Mouse (Mus musculus): Measurements from ENCODE around the gene Ppard. TPM values are rescaled to one million over a fixed set of nuclear protein-coding genes. Genes with fewer than 3 reads are reported as not detected.
"Not testable (repeated sequence)": the region's sequence is repeated elsewhere in the genome, so short reads cannot be mapped to it uniquely, and the experiment has no call there.

The Ppard gene
- polyA plus RNA-seq, 1 experiment from 2014 or later, result 3.6 TPM

DNA sequence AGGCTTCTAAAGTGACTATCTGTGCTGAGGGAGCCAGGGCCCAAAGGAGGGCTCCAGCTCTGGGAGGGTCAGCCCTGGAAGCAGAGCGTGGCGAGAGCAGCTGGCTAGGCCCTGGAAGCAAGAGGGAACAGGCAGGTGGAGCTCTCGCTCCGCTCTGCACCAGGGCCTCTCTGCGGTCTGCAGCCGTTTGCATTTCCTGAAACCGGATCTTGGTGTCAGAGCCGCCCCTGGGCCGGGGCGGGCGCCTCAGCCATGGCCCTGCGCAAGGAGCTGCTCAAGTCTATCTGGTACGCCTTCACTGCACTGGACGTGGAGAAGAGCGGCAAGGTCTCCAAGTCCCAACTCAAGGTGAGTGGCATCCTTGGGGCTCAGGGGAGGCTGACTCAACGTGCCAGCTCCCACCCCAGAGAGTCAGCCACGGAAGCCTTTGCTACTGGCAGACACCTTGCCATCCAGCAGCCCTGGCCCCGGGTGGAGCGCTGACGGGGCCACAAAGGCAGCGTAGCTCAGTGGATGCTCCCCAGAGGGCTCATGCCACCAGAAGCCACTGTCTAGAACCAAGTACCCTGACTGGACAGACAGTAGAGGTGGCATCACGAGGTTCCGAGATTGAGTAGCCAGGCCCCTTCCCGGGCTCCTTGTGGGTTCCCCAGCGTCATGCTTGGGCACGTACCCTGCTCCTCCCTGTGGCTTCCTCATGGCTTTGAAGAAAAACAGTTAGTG, 24.7 kb upstream of the Ppard start, which contains the start of gene Def6:
Gene Def6, plus strand, starts transcription at position 188 of the 723 bp plus-strand sequence.
- H3K4me1 ChIP-seq, result peaks cover 33% of the 10 kb centered on the region

GRCm38 (mm10) chr17:28208314-28208612, 24.2 kb upstream of the Ppard start:
- Histone ChIP-seq H3K36me3 (peaks cover 23% of the 10 kb centered on the region), H3K27ac (peak overlapping the region; percentile 89), H3K9ac (peak overlapping the region; percentile 60), H3K4me1 (peaks cover 33% of the 10 kb centered on the region), H3K4me2 (peak overlapping the region; percentile 74), H3K27me3 (no peaks in the 10 kb centered on the region), H3K9me3 (no peaks in the 10 kb centered on the region), H3K4me3 (peak overlapping the region; percentile 49)
- ATAC-seq (ENCODE audit: insufficient number of reproducible peaks, low FRiP score, low TSS enrichment, low read depth), result no peak
- WGBS, result 63% methylated on average over 8 of the region's 8 CpGs

More for the DNA sequence above, 24.7 kb upstream of the Ppard start, which contains the start of gene Def6:
- 10% methylated on average over 26 of the region's 26 CpGs for WGBS
- H3K4me3 ChIP-seq, result peak within 1 kb of the TSS; percentile 49
- H3K4me2 ChIP-seq, result peak within 1 kb of the TSS; percentile 74
- H3K36me3 ChIP-seq, result peaks cover 28% of the 10 kb centered on the region
- H3K9ac ChIP-seq, result peak within 1 kb of the TSS; percentile 60
- H3K9me3 ChIP-seq, result no peaks in the 10 kb centered on the region
- H3K27ac ChIP-seq, result peak within 1 kb of the TSS; percentile 89
- H3K27me3 ChIP-seq, result no peaks in the 10 kb centered on the region
- peak; percentile 87 for ATAC-seq (ENCODE audit: insufficient number of reproducible peaks, low FRiP score, low TSS enrichment, low read depth)

DNA sequence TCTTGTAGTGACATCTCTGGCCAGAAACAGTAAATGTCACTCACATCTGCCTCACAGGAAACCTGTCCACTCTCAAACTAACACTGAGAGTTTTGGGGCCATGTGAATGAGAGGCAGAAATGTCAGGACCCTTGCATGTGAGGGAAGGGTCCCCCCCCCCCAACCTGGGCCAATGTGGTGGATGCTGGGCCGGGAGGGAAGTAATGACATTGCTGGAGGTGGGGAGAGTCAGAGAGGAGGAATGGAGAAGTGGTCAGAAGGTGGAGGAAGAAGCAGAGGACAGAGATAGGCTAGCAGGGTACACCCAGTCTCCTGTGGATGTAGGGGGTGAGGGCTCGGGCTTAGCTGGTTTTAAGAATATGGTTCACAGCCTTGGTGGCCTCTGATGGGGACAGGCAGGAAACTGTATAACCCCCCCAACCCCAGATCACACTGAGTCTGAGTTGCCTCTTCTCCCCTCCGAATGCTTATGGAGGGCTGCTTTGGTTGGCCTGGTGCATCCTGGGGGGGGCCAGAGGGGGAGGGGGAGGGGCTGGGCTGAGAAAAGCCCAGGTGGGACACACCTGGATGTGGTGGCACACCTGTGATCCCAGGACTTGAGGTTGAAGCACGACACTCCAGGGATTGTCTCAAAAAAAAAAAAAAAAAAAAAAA, 22.9 kb upstream of the Ppard start:
- Histone ChIP-seq H3K27me3 (no peaks in the 10 kb centered on the region), H3K4me2 (no peak overlapping the region), H3K36me3 (peaks cover 14% of the 10 kb centered on the region), H3K27ac (no peak overlapping the region), H3K9ac (no peak overlapping the region), H3K9me3 (no peaks in the 10 kb centered on the region), H3K4me1 (peaks cover 33% of the 10 kb centered on the region), H3K4me3 (no peak overlapping the region)
- 65% methylated on average over 4 of the region's 4 CpGs for WGBS
- ATAC-seq (ENCODE audit: insufficient number of reproducible peaks, low FRiP score, low TSS enrichment, low read depth), result no peak

- no peak for ATAC-seq (ENCODE audit: insufficient number of reproducible peaks, low FRiP score, low TSS enrichment, low read depth)
- no peaks in the 10 kb centered on the region for H3K27me3 ChIP-seq
- H3K4me1 ChIP-seq, result peaks cover 27% of the 10 kb centered on the region
- H3K9ac ChIP-seq, result no peak overlapping the region
- no peak overlapping the region for H3K4me2 ChIP-seq
- no peak overlapping the region for H3K4me3 ChIP-seq
- WGBS, result 55% methylated on average over 6 of the region's 6 CpGs
- H3K27ac ChIP-seq, result no peak overlapping the region; the same call in 1 of the 2 replicates
- no peaks in the 10 kb centered on the region for H3K9me3 ChIP-seq
- H3K36me3 ChIP-seq, result no peaks in the 10 kb centered on the region
These were observed 20.6 kb upstream of the Ppard start for GRCm38 (mm10) chr17:28211921-28212341.

DNA sequence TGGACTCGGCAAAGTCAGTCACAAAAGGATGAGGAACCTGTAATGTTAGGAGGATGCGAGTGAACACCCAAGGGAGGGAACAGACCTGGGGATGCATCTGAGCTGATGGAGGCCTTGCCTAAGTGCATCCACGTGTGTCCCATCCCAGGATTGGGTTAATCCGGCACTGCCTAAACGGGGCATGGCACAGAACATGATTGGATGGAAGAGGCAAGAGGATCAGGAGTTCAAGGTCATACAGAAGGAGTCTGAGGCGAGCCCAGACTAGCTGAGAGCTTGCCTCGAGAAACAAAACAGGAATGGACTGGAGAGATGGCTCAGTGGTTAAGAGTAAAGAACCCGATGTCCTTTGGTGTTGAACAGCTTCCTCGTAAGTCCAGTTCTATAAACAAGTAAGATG, 20.1 kb upstream of the Ppard start:
- no peaks in the 10 kb centered on the region for H3K27me3 ChIP-seq
- 59% methylated on average over 9 of the region's 9 CpGs for WGBS

DNA sequence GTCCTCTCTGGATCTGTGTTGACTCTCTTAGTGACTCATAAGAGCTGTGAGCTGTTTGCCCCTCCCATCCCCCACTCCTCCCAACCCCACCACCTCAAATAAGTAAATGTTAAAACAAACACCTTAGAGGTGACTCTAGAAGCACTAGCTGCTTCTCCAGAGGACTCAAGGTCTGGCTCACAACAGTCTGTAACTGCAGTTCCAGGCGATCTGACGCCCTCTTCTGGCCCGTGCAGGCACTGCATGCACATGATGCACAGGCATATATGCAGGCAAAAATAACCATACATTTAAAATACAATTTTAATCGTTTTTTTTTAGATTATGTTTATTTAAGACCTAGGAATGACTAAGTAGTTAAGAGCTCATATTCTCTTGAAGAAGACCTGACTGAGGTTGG, 19.3 kb upstream of the Ppard start:
- Histone ChIP-seq H3K27me3 (no peaks in the 10 kb centered on the region), H3K9ac (no peak overlapping the region), H3K4me1 (peaks cover 26% of the 10 kb centered on the region), H3K9me3 (no peaks in the 10 kb centered on the region), H3K27ac (no peak overlapping the region), H3K36me3 (no peaks in the 10 kb centered on the region), H3K4me2 (no peak overlapping the region), H3K4me3 (no peak overlapping the region)
- 32% methylated on average over 4 of the region's 4 CpGs for WGBS
- ATAC-seq (ENCODE audit: insufficient number of reproducible peaks, low FRiP score, low TSS enrichment, low read depth), result no peak

More for the DNA sequence above, 20.1 kb upstream of the Ppard start:
- Histone ChIP-seq H3K27ac (no peak overlapping the region), H3K4me2 (no peak overlapping the region), H3K4me1 (peaks cover 26% of the 10 kb centered on the region), H3K9ac (no peak overlapping the region), H3K9me3 (no peaks in the 10 kb centered on the region), H3K4me3 (no peak overlapping the region), H3K36me3 (no peaks in the 10 kb centered on the region)
- no peak for ATAC-seq (ENCODE audit: insufficient number of reproducible peaks, low FRiP score, low TSS enrichment, low read depth)

GRCm38 (mm10) chr17:28216791-28217190, 15.7 kb upstream of the Ppard start:
- Histone ChIP-seq H3K4me1 (peaks cover 16% of the 10 kb centered on the region), H3K4me2 (no peak overlapping the region), H3K27me3 (no peaks in the 10 kb centered on the region), H3K27ac (peak overlapping the region; percentile 64; the same call in 1 of the 2 replicates), H3K36me3 (peaks cover 16% of the 10 kb centered on the region), H3K4me3 (no peak overlapping the region), H3K9me3 (no peaks in the 10 kb centered on the region), H3K9ac (no peak overlapping the region)
- ATAC-seq (ENCODE audit: insufficient number of reproducible peaks, low FRiP score, low TSS enrichment, low read depth), result no peak
- 87% methylated on average over 9 of the region's 9 CpGs for WGBS

DNA sequence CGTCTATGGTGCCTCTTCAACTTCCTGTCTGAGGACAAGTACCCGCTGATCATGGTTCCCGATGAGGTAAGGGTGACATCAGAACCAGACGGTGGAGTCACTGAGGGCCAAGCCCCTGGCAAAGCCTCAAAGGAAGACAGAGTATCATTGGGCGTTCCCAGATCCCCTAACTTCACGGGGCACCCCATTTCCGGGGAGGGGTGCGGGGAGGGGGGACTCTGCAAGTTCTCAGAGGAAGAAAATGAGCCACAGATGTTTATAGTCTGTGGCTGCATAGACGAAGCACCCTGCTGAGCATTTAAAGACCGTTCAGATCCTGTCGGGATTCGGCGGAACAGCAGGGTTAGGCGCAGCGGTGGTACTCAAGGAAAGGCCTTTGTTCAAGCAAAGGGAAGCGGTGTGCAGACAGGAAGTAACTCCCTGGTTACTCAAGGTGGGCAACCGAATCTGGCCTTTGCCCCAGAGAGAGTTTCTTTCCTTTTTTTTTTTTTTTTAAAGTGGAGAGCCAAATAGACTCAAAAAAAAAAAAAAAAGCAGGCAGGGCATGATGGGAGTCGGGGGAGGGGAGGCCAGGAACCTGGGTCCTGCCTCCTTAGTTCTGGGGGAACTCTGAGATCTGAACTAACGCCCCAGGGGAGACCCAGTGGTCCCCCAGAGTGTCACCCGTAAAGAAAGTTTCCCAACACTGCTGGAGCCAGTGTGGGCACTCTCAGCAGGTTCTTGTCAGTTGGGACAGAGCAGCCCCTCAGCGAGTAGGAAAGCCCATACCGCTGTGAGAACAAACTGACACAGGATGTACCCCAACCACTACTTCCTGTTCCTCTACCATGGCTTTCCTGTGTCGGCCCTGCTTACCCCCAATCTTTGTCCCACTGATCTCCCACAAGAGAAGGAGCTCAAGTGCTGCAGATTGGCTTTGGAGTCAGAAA, 14.5 kb upstream of the Ppard start:
- H3K36me3 ChIP-seq, result peaks cover 16% of the 10 kb centered on the region
- H3K4me2 ChIP-seq, result peak overlapping the region; percentile 22; the same call in 1 of the 2 replicates
- no peaks in the 10 kb centered on the region for H3K9me3 ChIP-seq
- no peak overlapping the region for H3K4me3 ChIP-seq
- ATAC-seq (ENCODE audit: insufficient number of reproducible peaks, low FRiP score, low TSS enrichment, low read depth), result peak; percentile 31; the same call in 1 of the 2 replicates
- WGBS, result 20% methylated on average over 23 of the region's 23 CpGs
- H3K4me1 ChIP-seq, result peaks cover 19% of the 10 kb centered on the region
- no peak overlapping the region for H3K9ac ChIP-seq
- H3K27ac ChIP-seq, result peak overlapping the region; percentile 64
- no peaks in the 10 kb centered on the region for H3K27me3 ChIP-seq

DNA sequence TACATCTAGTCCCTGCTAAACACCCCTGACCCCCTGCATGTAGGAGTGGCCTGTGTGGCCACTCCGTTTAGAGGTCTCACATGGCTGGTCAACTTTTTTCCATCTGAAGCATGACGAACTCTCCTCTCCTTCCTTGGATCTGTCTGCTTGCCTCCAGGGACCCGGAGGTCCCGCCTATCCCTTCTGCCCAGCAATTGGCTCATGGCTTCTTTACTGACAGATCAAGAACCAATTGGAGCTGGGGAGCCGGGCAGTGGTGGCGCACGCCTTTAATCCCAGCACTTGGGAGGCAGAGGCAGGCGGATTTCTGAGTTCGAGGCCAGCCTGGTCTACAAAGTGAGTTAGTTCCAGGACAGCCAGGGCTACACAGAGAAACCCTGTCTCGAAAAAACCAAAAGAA, 10.0 kb upstream of the Ppard start:
- peaks cover 17% of the 10 kb centered on the region for H3K36me3 ChIP-seq
- not testable (repeated sequence) for H3K27me3 ChIP-seq; H3K4me3 ChIP-seq; H3K4me2 ChIP-seq; H3K9ac ChIP-seq; ATAC-seq (ENCODE audit: insufficient number of reproducible peaks, low FRiP score, low TSS enrichment, low read depth); H3K9me3 ChIP-seq; H3K27ac ChIP-seq
- peaks cover 38% of the 10 kb centered on the region for H3K4me1 ChIP-seq
- WGBS, result 90% methylated on average over 10 of the region's 10 CpGs

GRCm38 (mm10) chr17:28223561-28224391, 8.7 kb upstream of the Ppard start:
- peak; percentile 76 for ATAC-seq (ENCODE audit: insufficient number of reproducible peaks, low FRiP score, low TSS enrichment, low read depth)
- Histone ChIP-seq H3K9ac (peak overlapping the region; percentile 47), H3K9me3 (no peaks in the 10 kb centered on the region), H3K4me1 (peaks cover 27% of the 10 kb centered on the region), H3K27ac (peak overlapping the region; percentile 90), H3K4me2 (peak overlapping the region; percentile 90), H3K27me3 (no peaks in the 10 kb centered on the region), H3K4me3 (peak overlapping the region; percentile 49), H3K36me3 (peaks cover 23% of the 10 kb centered on the region)
- 1% methylated on average over 46 of the region's 46 CpGs for WGBS

- Histone ChIP-seq H3K27ac (peak overlapping the region; percentile 62; the same call in 1 of the 2 replicates), H3K9ac (no peak overlapping the region), H3K4me3 (no peak overlapping the region), H3K36me3 (peaks cover 24% of the 10 kb centered on the region), H3K27me3 (no peaks in the 10 kb centered on the region), H3K4me1 (peaks cover 27% of the 10 kb centered on the region), H3K4me2 (peak overlapping the region; percentile 90; the same call in 1 of the 2 replicates), H3K9me3 (no peaks in the 10 kb centered on the region)
- 76% methylated on average over 10 of the region's 10 CpGs for WGBS
- ATAC-seq (ENCODE audit: insufficient number of reproducible peaks, low FRiP score, low TSS enrichment, low read depth), result no peak
These were observed 7.9 kb upstream of the Ppard start for GRCm38 (mm10) chr17:28224615-28225014.

All from limb, embryonic 15.5 days (tissue).